Mouse (Mus musculus): ENCODE data around the gene Fbxo45.
A peak's percentile ranks its signal among the peaks of the same experiment; 100 is the strongest.
"Not testable (repeated sequence)": the region's sequence is repeated elsewhere in the genome, so short reads cannot be mapped to it uniquely, and the experiment has no call there.

Gene Fbxo45

DNA sequence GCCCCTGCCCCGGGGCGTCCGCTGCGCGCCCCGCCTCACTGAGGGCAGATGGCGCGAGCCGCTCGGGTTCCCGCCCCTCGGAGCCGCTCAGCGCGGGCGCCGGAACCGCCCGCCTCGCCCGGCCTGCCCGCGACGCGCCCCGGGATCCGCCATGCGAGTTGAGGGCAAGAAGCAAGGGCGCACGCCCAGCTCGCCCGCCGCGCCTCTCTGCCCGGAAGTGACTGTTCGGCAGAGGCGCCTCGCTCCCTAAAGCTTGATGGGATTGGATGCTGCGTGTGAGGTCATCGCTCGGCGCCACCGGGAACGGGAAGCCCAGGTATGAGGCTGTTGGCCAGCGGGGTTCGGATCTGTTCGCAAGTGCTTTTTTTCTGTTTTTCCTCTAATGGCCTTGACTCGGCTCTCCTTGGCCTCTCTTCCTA lies at the start of gene Fbxo45, which contains the start of gene Wdr53:
TSS of gene Fbxo45 (minus strand) at position 207 of the 419 bp plus-strand sequence.
TSS of gene Wdr53 (plus strand) at position 276 of the 419 bp plus-strand sequence.
- peak; percentile 95 for DNase-seq (ENCODE audit: low read depth, low spot score)

DNA sequence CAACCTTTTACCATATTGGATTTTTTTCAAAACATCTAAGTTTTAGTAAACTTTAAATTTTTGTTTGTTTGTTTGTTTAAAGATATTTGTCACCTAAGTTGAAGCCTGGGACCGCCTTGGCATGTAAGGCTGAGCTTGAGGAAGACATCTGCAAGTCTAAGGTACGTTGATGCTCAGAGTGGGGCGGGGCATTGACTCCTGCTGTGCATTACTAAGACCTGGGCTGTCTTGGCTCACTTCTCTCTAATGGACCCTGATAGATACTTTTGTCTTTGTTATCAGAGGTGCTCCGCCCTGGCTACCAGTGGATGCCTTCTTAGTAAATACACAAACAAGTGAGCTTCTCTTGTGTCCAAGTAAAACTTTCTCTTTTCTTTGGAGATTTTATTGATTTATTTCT lies 44.9 kb upstream of the Fbxo45 start:
- no peak for DNase-seq (ENCODE audit: low read depth, low spot score)

DNA sequence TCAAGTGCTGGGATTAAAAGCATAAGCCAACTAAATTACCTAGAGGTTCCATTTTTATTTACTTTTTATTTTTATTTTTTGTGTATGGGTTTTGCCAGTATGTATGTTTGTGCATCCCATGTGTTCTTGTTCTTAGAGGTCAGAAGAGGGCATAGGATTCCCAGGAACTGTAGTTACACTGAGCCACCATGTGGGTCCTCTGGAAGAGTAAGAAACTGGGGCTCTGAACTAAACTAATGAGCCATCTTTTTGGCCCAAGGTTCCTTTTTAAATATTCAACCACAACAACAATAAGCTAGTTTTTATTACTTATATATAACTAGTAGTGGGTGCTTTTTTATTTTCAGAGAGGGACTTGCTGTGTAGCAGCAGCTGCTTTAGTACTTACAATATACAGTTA lies 35.6 kb upstream of the Fbxo45 start:
- DNase-seq (ENCODE audit: low read depth, low spot score) = no peak

DNA sequence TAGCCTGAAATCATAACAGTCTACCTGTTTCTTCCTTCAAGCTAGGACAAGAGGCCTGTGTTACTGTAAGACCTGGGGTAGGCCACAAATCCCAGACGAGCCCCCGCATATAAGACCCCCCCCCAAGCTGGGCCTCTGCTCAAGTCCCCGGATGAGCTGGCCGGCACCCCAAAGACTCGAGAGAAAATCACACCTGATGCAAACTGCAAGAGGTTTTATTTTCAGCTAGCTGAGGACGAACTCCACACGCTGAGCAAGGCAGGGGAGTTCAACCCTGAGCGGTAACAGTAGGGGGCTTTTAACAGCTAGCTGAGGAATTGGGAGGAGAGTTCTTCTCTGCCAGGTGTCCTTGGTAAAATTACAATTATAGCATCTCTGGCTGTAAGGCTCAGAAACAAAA lies 33.3 kb upstream of the Fbxo45 start:
- DNase-seq (ENCODE audit: low read depth, low spot score) = no peak

DNA sequence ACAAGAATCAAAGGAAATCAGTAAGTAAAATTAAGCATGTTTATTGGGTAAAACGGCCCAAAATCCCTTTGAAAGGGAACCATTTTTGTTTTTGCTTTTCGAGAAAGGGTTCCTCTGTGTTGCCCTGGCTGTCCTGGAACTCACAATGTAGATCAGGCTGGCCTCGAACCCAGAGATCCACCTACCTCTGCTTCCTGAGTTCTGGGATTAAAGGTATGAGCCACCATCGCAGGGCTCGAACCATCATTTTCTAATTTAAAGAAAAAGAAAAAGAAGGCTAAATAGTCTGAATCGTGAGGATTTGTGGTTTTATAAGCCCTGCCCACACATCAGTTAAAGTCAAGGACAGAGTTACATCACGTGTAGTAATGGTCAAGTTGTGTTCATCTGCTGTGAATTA lies 31.4 kb upstream of the Fbxo45 start:
- DNase-seq (ENCODE audit: low read depth, low spot score) = no peak

DNA sequence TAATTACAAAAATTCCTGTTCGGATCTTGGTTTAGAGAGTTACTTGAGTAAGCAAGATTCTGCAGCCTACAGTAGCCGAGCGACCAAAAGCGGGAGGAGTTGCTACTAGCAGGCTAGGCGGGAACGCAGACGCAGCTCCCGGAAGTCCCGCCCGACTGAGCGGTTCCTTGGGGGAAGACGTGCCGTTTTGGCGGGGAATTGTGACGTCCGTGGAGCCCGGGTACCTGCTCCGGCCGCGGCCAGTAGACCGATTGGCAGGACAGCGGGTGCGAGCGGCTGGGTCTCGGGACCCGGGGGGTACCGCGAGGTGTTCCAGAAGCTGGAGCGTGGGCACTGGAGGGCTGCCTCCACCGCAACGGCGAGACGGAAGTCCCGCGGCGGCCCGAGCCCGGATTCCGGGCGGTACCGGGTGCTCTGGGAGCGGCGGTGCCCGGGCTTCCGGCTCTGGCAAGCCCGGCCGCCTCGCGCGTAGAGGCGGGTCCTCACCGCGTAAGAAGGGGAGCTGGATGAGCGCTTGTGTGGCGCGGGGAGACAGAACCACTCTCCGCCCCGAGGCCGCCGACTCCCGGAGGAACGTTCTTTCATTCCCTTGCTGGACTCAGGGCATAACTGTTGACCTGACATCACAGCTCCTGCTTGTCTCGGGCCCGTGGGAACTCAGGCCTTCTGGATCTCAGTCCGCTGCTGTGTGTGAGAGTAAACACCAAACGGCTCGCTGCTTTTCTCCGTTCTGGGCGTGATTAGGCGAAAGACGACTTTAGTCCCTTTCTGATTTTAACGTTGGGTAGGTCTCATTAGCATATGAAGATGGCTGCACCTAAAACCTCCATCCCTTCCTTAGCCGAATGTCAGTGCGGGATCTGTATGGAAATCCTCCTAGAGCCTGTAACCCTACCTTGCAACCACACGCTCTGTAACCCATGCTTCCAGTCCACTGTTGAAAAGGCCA lies 30.6 kb upstream of the Fbxo45 start, which contains the start of gene Rnf168:
TSS of gene Rnf168 (plus strand) at position 152 of the 949 bp plus-strand sequence.
- DNase-seq (ENCODE audit: low read depth, low spot score) = peak; percentile 81

DNA sequence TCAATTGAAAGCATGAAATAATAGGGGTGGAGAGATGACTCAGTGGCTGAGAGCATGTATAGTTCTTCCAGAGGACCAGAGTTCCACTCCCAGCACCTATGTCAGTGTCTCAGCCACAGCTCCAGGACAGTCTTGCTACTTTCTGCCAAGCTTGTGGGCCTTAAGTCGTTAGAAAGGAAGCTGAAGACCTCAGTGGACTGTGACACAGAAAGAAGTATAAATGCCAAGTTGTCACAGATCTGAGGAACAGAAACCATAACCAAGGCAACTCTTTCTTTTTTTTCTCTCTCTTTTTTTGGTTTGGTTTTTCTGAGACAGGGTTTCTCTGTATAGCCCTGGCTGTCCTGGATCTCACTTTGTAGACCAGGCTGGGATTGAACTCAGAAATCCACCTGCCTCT lies 28.9 kb upstream of the Fbxo45 start:
- no peak for DNase-seq (ENCODE audit: low read depth, low spot score)

DNA sequence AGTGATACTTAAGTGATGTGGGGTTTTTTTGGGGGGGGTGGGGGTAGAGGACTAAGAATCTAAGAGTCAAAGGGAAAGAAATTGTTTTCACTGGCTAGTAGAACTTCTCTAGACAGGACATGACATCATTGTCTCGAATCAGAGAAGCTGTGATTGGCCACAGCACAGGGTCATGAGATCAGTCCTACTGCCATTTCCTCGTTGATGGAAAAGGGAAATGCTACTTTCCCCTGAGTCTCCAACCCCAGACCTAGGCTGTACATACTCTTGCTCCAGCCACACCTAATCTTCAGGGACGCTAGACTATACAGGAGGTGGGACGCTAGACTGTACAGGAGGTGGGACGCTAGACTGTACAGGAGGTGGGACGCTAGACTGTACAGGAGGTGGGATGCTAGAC lies 28.1 kb upstream of the Fbxo45 start:
- no peak for DNase-seq (ENCODE audit: low read depth, low spot score)

DNA sequence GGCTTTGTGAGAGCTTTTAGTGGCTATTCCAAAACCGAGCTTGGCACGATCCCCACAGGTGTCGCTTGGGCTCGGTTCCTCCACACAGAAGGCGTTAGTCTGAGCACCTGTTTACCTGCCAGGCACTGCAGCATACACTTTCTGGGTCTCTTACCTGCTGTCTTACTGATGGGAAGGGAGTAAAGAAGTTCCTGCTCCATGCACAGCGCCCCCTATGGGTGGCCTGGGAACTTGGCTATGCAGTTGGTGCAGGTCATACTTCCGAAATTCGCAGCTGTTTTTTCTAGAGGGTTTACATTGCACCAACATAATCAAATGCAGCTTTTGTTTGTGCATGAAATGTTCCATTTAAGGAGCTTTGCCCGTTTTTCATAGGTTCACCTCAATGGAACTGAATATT lies 26.4 kb upstream of the Fbxo45 start:
- DNase-seq (ENCODE audit: low read depth, low spot score) = no peak

DNA sequence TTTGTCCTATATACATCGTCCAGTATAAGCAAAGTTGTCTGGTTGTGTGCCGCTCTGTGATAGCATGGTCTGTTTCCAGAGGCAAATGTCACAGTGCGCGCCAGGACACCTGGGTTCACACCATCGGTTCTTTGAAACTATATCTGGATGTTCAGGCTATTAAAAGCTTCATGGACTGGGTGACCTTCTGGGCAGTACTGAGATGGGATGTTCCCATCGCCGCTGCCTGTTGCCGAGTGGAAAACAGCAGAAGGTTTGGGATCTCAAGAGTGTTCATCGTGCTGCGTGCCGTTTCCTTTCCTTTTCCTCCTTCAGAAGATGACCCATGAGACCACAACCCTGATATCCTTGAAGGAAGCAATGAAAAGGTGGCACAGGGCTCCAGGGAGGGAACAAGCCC lies 24.3 kb upstream of the Fbxo45 start, which contains the start of gene Smco1:
TSS of gene Smco1 (plus strand) at position 178 of the 400 bp plus-strand sequence.
- peak; percentile 85 for DNase-seq (ENCODE audit: low read depth, low spot score)

DNA sequence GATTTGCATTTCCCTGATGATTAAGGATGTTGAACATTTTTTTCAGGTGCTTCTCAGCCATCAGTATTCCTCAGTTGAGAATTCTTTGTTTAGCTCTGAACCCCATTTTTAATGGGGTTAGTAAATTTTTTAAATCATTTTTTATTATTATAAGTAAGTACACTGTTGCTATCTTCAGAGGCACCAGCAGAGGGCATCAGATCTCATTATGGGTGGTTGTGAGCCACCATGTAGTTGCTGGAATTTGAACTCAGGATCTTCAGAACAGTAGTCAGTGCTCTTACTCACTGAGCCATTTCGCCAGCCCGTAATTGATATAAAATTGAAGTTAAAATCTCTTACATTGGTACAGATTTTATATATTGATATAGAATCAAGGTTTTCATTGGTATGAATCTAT lies 17.3 kb upstream of the Fbxo45 start:
- DNase-seq (ENCODE audit: low read depth, low spot score) = not testable (repeated sequence)

DNA sequence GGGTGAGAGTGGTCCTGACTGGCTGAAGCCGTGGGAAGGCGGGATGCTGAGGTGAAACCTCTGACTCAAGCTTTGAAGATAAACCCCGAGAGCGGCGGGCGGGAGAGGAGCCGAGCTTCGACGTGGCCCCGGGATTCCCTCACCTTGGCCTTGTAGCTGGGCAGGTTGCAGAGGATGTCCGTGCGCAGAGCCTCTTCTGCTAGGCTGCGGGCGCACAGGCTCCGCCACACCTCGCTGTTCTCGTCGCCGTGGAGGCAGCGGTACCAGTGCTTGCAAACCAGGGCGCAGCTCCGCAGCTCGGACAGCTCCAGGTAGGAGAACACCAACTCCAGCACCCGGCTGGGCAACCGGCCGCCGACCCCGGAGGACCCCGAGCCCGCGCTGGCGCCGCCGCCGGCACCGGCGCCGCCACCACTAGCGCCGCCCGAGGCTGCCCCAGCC lies 587 bp downstream of the Fbxo45 start:
- no peak for DNase-seq (ENCODE audit: low read depth, low spot score)

DNA sequence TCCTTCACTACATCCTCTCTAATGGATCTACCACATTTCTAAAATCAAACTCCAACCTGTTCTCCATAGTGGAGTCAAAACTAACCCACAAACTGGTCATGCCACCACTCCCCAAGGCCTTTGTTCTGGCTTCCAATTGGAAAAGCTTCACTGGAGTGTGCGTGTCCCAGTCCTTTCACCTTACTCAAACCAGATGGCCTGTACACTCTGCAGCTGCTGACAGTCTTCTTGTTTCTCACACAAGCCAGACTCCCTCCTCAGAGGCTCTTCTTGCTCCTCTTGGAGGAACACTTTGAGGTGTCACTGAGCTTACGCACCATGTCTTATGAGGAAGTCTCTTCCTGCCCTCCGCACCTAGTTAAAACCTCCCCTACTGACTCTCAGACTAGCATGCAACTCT lies 3.1 kb downstream of the Fbxo45 start:
- DNase-seq (ENCODE audit: low read depth, low spot score) = no peak

DNA sequence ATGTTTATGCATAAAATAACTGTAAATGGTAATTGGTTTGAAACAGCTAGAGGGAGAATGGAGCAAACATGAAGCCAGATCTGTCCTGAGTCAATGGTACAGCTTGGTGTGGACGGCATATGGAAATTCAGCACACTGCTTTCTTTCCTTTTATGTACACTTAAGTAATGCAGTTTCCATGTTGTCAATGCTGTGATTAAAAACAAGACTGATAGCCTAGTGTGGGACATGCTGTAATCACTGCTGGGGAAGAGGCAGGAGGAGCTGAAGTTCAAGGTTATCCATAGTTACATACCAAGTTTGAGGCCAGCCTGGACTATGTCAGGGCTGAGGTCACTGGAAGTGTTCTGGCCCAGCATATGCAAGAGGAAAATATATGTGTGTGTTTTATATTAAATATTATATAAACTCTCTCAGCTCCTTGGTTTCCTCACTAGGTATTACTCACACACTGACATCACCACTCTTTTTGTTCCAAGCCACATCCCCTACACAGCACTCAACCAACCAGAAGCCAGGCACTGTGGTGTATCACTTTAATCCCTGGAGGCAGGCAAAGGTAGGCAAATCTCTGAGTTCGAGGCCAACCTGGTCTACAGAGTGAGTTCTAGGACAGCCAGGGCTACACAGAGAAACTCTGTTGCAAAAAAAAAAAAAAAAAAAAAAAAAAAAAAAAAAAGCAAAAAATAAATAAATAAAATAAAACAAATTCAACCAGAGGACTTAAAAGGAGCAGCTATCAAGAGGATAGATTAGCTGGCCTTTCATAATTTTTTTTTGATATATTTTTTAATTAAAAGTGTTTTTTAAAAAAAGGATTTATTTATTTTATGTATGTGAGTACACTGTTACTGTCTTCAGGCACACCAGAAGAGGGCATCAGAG lies 7.3 kb downstream of the Fbxo45 start:
- no peak for DNase-seq (ENCODE audit: low read depth, low spot score)

DNA sequence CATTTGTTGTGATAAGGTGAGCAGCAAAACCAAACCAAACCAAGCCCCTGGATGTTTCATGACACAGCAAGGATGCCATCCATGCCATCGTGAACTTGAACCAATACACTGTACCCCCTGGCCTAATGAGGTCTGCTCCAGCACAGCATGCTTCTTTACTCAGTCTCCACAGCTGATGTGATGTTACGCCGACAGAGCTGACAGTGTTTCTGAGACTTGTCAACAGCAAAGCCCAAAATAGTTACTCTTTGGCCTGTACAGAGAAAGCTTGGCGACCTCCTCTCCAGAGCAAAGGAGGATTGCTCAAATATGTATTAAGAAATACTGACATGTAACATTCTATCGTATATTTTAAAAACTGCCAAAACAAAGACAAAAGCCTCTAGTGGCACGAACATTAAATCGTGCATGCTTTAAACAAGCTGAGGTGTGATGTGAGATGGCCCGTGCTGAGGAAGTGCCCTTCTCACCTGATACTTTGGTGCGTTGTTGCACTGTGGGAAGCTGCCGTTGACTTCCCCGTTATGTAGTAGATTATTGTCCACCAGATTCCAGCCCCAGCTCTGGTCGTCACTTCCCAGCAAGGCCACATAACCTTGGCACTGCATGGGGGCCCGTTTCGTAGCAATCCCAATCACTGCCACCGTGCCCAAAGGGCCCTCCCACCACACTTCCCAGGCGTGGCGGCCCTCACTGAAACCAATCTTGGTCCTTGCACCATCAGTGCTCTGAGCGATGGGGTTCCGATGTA lies 8.9 kb downstream of the Fbxo45 start:
- DNase-seq (ENCODE audit: low read depth, low spot score) = no peak

DNA sequence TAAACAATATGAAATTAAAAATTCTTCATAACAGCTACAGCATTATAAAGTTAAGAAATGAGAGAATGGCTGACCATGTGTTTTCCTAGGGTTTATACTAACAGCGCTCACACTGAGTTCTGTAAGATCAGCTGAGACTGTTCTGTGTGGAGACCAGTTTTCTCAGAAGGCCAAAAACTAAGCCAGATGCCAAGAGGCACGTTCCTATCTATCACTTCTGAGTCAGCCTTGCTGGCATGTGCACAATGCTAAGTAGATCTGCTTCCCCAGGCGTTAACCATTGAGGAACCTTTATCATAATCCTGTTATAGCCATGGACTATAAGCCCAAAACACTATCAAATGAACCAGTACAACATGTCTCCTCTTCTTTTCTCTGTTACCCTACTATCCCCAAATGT lies 14.9 kb downstream of the Fbxo45 start:
- DNase-seq (ENCODE audit: low read depth, low spot score) = not testable (repeated sequence)

DNA sequence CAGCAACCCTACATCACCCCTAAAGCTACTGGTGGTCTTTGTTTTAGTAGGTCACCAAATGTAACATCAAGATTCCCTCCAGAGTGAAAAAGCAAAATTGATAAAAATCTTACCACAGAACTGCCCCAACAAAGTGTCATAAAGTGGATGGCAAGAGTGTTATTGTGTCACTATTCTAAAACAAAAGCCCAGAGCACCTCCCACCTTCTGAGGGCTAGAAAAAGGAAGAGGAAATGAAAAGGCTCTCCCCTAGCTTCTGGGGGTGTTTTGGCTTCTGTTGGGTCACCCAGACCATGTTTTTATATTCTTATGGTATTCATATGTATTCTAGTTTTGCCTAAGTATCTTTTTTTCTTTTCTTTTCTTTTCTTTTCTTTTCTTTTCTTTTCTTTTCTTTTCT lies 24.6 kb downstream of the Fbxo45 start:
- no peak for DNase-seq (ENCODE audit: low read depth, low spot score)

DNA sequence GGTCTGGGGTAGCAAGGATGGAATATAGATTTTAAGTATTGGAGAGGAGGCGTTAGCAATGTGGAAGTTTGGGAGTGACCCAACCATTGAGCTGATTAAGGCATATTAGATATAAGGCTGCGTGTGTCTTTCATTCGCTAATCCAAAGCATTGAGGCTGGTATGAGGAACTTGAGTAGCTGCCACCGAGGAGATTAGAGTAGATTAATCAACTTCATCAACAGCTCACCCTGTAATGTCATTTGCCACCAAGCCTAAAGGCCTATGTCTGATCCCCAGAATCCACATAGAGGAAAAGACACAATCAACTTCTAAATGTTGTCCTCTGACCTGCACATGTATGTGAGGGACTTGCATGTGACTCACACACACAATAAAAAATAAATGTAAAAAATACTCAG lies 25.2 kb downstream of the Fbxo45 start:
- no peak for DNase-seq (ENCODE audit: low read depth, low spot score)

DNA sequence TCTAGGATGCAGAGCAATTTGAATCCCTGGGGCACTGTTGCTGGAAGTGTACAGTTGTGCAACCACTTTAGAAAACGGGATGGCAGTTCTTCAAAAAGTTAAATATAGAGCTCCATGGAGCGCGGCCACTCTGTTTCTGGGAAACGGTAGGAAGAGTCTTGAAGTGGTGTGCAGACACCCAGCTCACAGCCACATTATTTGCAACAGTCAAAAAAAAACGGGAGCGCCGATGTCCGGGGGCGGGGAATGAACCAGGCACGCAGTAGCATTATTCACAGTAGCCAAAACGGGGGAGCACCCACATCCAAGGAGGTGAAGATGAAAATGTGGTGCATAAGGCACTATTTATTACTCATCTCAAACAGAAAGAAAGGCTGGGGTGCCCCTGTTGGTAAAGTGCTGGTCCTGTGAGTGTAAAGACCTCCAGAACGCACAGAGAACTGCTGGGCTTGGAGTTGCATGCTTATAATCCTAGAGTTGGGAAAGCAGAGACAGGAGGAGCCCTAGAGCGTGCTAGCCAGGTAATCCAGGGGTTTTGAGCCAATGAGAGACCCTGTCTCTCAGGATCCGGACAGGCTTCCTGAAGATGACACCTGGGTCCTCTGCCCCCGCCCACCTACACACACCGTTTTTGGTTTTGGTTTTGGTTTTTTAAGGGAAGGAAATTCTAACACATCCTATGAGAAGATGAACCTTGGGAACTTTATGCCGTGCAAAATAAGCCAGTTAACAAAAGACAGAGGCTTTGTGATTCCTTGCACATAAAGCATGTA lies 32.0 kb downstream of the Fbxo45 start:
- no peak for DNase-seq (ENCODE audit: low read depth, low spot score)

DNA sequence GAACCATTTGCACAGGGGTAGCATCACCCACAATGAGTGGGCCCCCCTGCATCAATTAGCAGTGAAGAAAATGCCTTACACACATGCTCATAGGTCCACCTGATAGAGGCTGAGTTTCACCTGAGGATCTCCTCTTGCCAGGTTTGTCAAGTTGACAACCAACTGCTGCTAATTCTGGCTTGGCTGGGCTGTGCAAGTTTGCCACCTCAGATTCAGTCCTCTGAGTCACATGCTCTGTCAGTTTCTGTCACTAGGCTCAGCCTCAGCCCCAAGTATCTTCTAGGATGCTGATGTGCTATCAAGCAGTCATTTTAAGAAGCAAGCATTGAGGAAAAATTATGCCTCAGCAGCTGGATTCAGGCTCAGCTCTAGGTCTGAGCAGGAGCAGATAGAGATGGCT lies 32.8 kb downstream of the Fbxo45 start:
- DNase-seq (ENCODE audit: low read depth, low spot score) = no peak

DNA sequence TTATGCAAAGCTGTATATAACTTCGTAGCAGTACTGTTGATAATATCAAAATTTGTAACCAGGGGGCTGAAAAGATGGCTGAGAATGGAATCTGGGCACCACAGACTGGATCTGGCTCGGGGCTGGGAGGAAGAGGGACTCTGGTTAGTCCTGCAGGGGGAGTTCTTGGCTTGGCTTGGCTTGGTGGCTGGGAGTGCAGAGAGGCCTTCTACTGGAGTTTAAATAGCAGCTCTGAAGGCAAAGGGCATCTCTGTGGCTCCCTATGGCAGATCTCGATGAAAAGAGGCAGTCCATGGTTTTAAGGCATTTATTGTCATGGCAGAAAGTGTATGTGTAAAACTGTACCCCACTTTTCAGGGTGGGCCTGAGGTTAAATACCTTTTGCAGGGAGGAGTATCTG lies 42.1 kb downstream of the Fbxo45 start:
- no peak for DNase-seq (ENCODE audit: low read depth, low spot score)

Data from skeletal muscle tissue, adult 2 months (tissue).